Mouse (Mus musculus) midbrain, embryonic 12.5 days (tissue): ENCODE measurements at regions not wholly inside any gene's neighbourhood (a gene's known extent, or its start where the extent isn't known, plus 50 kb on each side); places are given as distances from the start of the nearest gene placed in this dataset.

ENCODE experiments used
- ATAC-seq: fragments of 200-750 bp; cut with Nextera tagmentation; 2 replicates; pipeline ENCODE4 v1.8.0; 2017; ENCODE audit warnings: low read depth, moderate TSS enrichment, moderate library complexity; ENCODE audit not compliant: low FRiP score
- H3K27ac ChIP-seq: fragments of 300-500 bp; sonication (generic); replicated peaks from 2 replicates; pipeline ENCODE4 v1.5.1; 2016; ENCODE audit warnings: mild to moderate bottlenecking
- H3K27me3 ChIP-seq: fragments of 300-500 bp; sonication (generic); 2 replicates; pipeline ENCODE4 v1.6.1; 2016; ENCODE audit warnings: mild to moderate bottlenecking
- H3K36me3 ChIP-seq: fragments of 300-500 bp; sonication (generic); 2 replicates; pipeline ENCODE4 v1.6.1; 2016
- H3K4me1 ChIP-seq: fragments of 300-500 bp; sonication (generic); 2 replicates; pipeline ENCODE4 v1.6.1; 2016
- H3K4me2 ChIP-seq: fragments of 300-500 bp; sonication (generic); replicated peaks from 2 replicates; pipeline ENCODE4 v1.6.1; 2016; ENCODE audit warnings: mild to moderate bottlenecking, moderate library complexity
- H3K4me3 ChIP-seq: fragments of 300-500 bp; sonication (generic); 2 replicates; pipeline ENCODE4 v1.5.1; 2016; ENCODE audit warnings: mild to moderate bottlenecking
- H3K9ac ChIP-seq: fragments of 300-500 bp; sonication (generic); replicated peaks from 2 replicates; pipeline ENCODE4 v1.6.1; 2016; ENCODE audit warnings: mild to moderate bottlenecking, moderate library complexity
- H3K9me3 ChIP-seq: fragments of 300-500 bp; sonication (generic); 2 replicates; pipeline ENCODE4 v1.6.1; 2016; ENCODE audit warnings: mild to moderate bottlenecking
- WGBS: fragments of 180-500 bp; shearing (Covaris S2); methylation state at CpG from one replicate; pipeline ENCODE4 v1.1.7; 2016; 5-methylcytosine and 5-hydroxymethylcytosine counted together

GRCm38 (mm10) chr13:112058771-112059170 is 229.5 kb upstream of the Ankrd55 start:
- Histone ChIP-seq H3K4me2 (no peak overlapping the region), H3K4me1 (no peaks in the 10 kb centered on the region), H3K9me3 (no peaks in the 10 kb centered on the region), H3K4me3 (no peak overlapping the region), H3K27me3 (no peaks in the 10 kb centered on the region), H3K9ac (no peak overlapping the region), H3K36me3 (no peaks in the 10 kb centered on the region), H3K27ac (no peak overlapping the region)
- WGBS = 84% methylated on average over 6 of the region's 6 CpGs
- ATAC-seq = no peak

- 93% methylated on average over 8 of the region's 8 CpGs for WGBS
These were observed 226.2 kb upstream of the Ankrd55 start for GRCm38 (mm10) chr13:112062024-112062423.

GRCm38 (mm10) chr13:112063409-112064111 is 224.7 kb upstream of the Ankrd55 start:
- H3K4me1 ChIP-seq = no peaks in the 10 kb centered on the region
- H3K27me3 ChIP-seq = no peaks in the 10 kb centered on the region
- no peak overlapping the region for H3K4me3 ChIP-seq
- H3K4me2 ChIP-seq = no peak overlapping the region
- H3K9ac ChIP-seq = no peak overlapping the region
- H3K9me3 ChIP-seq = no peaks in the 10 kb centered on the region
- H3K27ac ChIP-seq = no peak overlapping the region
- H3K36me3 ChIP-seq = no peaks in the 10 kb centered on the region
- ATAC-seq = no peak
- WGBS = 80% methylated on average over 11 of the region's 11 CpGs

More at GRCm38 (mm10) chr13:112062024-112062423, 226.2 kb upstream of the Ankrd55 start:
- Histone ChIP-seq H3K9ac (no peak overlapping the region), H3K27me3 (no peaks in the 10 kb centered on the region), H3K4me1 (no peaks in the 10 kb centered on the region), H3K27ac (no peak overlapping the region), H3K36me3 (no peaks in the 10 kb centered on the region), H3K9me3 (no peaks in the 10 kb centered on the region), H3K4me2 (no peak overlapping the region), H3K4me3 (no peak overlapping the region)
- no peak for ATAC-seq

- Histone ChIP-seq H3K9me3 (no peaks in the 10 kb centered on the region), H3K9ac (no peak overlapping the region), H3K4me2 (no peak overlapping the region), H3K27ac (no peak overlapping the region), H3K4me1 (no peaks in the 10 kb centered on the region), H3K27me3 (no peaks in the 10 kb centered on the region), H3K4me3 (no peak overlapping the region), H3K36me3 (no peaks in the 10 kb centered on the region)
- no peak for ATAC-seq
- 89% methylated on average over 10 of the region's 10 CpGs for WGBS
These were observed 223.6 kb upstream of the Ankrd55 start for GRCm38 (mm10) chr13:112064681-112065080.

- Histone ChIP-seq H3K27me3 (no peaks in the 10 kb centered on the region), H3K9ac (no peak overlapping the region), H3K9me3 (no peaks in the 10 kb centered on the region), H3K4me1 (no peaks in the 10 kb centered on the region), H3K27ac (no peak overlapping the region), H3K4me2 (no peak overlapping the region), H3K4me3 (no peak overlapping the region), H3K36me3 (no peaks in the 10 kb centered on the region)
- no peak for ATAC-seq
- 86% methylated on average over 20 of the region's 20 CpGs for WGBS
These were observed 221.0 kb upstream of the Ankrd55 start for GRCm38 (mm10) chr13:112067066-112067847.

GRCm38 (mm10) chr13:112070757-112071156 is 217.5 kb upstream of the Ankrd55 start:
- H3K4me3 ChIP-seq = no peak overlapping the region
- no peak overlapping the region for H3K4me2 ChIP-seq
- H3K36me3 ChIP-seq = no peaks in the 10 kb centered on the region
- H3K9me3 ChIP-seq = no peaks in the 10 kb centered on the region
- H3K27ac ChIP-seq = no peak overlapping the region
- no peaks in the 10 kb centered on the region for H3K27me3 ChIP-seq
- H3K4me1 ChIP-seq = no peaks in the 10 kb centered on the region
- 91% methylated on average over 4 of the region's 4 CpGs for WGBS
- ATAC-seq = no peak
- no peak overlapping the region for H3K9ac ChIP-seq

GRCm38 (mm10) chr13:112071209-112071955 is 216.9 kb upstream of the Ankrd55 start:
- 86% methylated on average over 10 of the region's 10 CpGs for WGBS
- Histone ChIP-seq H3K9ac (no peak overlapping the region), H3K4me3 (no peak overlapping the region), H3K4me1 (no peaks in the 10 kb centered on the region), H3K27me3 (no peaks in the 10 kb centered on the region), H3K4me2 (no peak overlapping the region), H3K27ac (no peak overlapping the region), H3K9me3 (no peaks in the 10 kb centered on the region), H3K36me3 (no peaks in the 10 kb centered on the region)
- no peak for ATAC-seq

- H3K4me2 ChIP-seq = no peak overlapping the region
- no peaks in the 10 kb centered on the region for H3K36me3 ChIP-seq
- H3K27me3 ChIP-seq = no peaks in the 10 kb centered on the region
- H3K4me3 ChIP-seq = no peak overlapping the region
- WGBS = 84% methylated on average over 3 of the region's 3 CpGs
- no peak for ATAC-seq
- H3K9ac ChIP-seq = no peak overlapping the region
- H3K27ac ChIP-seq = no peak overlapping the region
- H3K9me3 ChIP-seq = no peaks in the 10 kb centered on the region
- no peaks in the 10 kb centered on the region for H3K4me1 ChIP-seq
These were observed 216.3 kb upstream of the Ankrd55 start for GRCm38 (mm10) chr13:112071956-112072314.

GRCm38 (mm10) chr13:112073519-112074406 is 214.5 kb upstream of the Ankrd55 start:
- Histone ChIP-seq H3K9ac (no peak overlapping the region), H3K4me1 (no peaks in the 10 kb centered on the region), H3K9me3 (no peaks in the 10 kb centered on the region), H3K36me3 (no peaks in the 10 kb centered on the region), H3K4me2 (no peak overlapping the region), H3K27ac (no peak overlapping the region), H3K27me3 (no peaks in the 10 kb centered on the region), H3K4me3 (no peak overlapping the region)
- WGBS = 93% methylated on average over 6 of the region's 6 CpGs
- no peak for ATAC-seq

- 57% methylated on average over 5 of the region's 5 CpGs for whole genome bisulfite sequencing
- Histone ChIP-seq H3K4me1 (no peaks in the 10 kb centered on the region), H3K27ac (no peak overlapping the region), H3K27me3 (no peaks in the 10 kb centered on the region), H3K9me3 (no peaks in the 10 kb centered on the region), H3K4me3 (no peak overlapping the region), H3K4me2 (no peak overlapping the region), H3K36me3 (no peaks in the 10 kb centered on the region), H3K9ac (no peak overlapping the region)
- ATAC-seq = no peak
These were observed 212.3 kb upstream of the Ankrd55 start for GRCm38 (mm10) chr13:112075847-112076479.

GRCm38 (mm10) chr13:112078088-112078487 is 210.2 kb upstream of the Ankrd55 start:
- no peak overlapping the region for H3K27ac ChIP-seq
- no peaks in the 10 kb centered on the region for H3K27me3 ChIP-seq
- no peaks in the 10 kb centered on the region for H3K9me3 ChIP-seq
- no peak overlapping the region for H3K4me2 ChIP-seq
- no peak for ATAC-seq
- no peaks in the 10 kb centered on the region for H3K4me1 ChIP-seq
- WGBS = 80% methylated on average over 5 of the region's 5 CpGs
- H3K9ac ChIP-seq = no peak overlapping the region
- no peaks in the 10 kb centered on the region for H3K36me3 ChIP-seq
- H3K4me3 ChIP-seq = no peak overlapping the region
